Mouse (Mus musculus) gastrocnemius, postnatal 10 days (tissue): Measurements from ENCODE around the gene Dusp9. TPM values are rescaled to one million over a fixed set of nuclear protein-coding genes. Genes with fewer than 3 reads are reported as not detected.

Source experiments
- DNase-seq: peaks from one replicate; pipeline ENCODE4 v3.0.0; 2021; ENCODE audit warnings: mixed read lengths
- total RNA-seq, 2 experiments: library from RNA; stranded (reverse); gene quantifications; 2 replicates each; pipeline ENCODE4 v1.2.3; 2021

The Dusp9 gene
- total RNA-seq, 2 experiments from 2014 or later, result 0.09 to 0.11 TPM

GRCm38 (mm10) chrX:73672031-73672431 lies 32.8 kb downstream of the Dusp9 start:
- peak; percentile 26 for DNase-seq

GRCm38 (mm10) chrX:73672879-73673618 lies 33.8 kb downstream of the Dusp9 start, which contains the start of gene Slc6a8:
Slc6a8 (plus strand) TSS chrX:73673150.
- DNase-seq, result peak; percentile 73

GRCm38 (mm10) chrX:73673619-73673967 lies 34.4 kb downstream of the Dusp9 start:
- no peak for DNase-seq

GRCm38 (mm10) chrX:73673968-73674661 lies 34.9 kb downstream of the Dusp9 start:
- DNase-seq, result peak; percentile 28

GRCm38 (mm10) chrX:73675231-73675630 lies 36.0 kb downstream of the Dusp9 start:
- DNase-seq, result no peak

GRCm38 (mm10) chrX:73676668-73677067 lies 37.4 kb downstream of the Dusp9 start:
- DNase-seq, result no peak

GRCm38 (mm10) chrX:73684156-73684555 lies 44.9 kb downstream of the Dusp9 start:
- no peak for DNase-seq

GRCm38 (mm10) chrX:73684978-73685377 lies 45.8 kb downstream of the Dusp9 start:
- no peak for DNase-seq

GRCm38 (mm10) chrX:73685629-73686028 lies 46.4 kb downstream of the Dusp9 start:
- DNase-seq, result no peak

- DNase-seq, result peak; percentile 41
Observed at GRCm38 (mm10) chrX:73690917-73691629, 51.9 kb downstream of the Dusp9 start.

Other genes with a start within 250 kb of the Dusp9 start
- gene Gm18336, start 240.7 kb upstream of the Dusp9 start, total RNA-seq, result not detected
- under 1 TPM in 1 of 2 experiments, not detected in 1; 0.05 TPM for gene Zfp92, start 228.3 kb upstream of the Dusp9 start, total RNA-seq
- not detected for gene Trex2, start 204.1 kb upstream of the Dusp9 start, total RNA-seq
- gene Haus7, start 180.4 kb upstream of the Dusp9 start, total RNA-seq, result 10 to 100 TPM; 21.2 to 25.1 TPM
- 100 to 1,000 TPM; 303 to 408 TPM for gene Bgn, start 155.8 kb upstream of the Dusp9 start, total RNA-seq
- 1 to 10 TPM; 7.8 to 8.4 TPM for gene Atp2b3, start 136.3 kb upstream of the Dusp9 start, total RNA-seq
- 10 to 100 TPM; 13.1 to 15.1 TPM for gene Pnck, start 20.7 kb downstream of the Dusp9 start, total RNA-seq
- gene Slc6a8, start 33.7 kb downstream of the Dusp9 start, total RNA-seq, result 10 to 100 TPM; 48.5 to 50.7 TPM
- gene Bcap31, start 76.8 kb downstream of the Dusp9 start, total RNA-seq, result 10 to 100 TPM; 75.2 to 80.4 TPM
- 10 to 100 TPM; 21.8 to 24.7 TPM for gene Abcd1, start 77.2 kb downstream of the Dusp9 start, total RNA-seq
- gene Plxnb3, start 117.7 kb downstream of the Dusp9 start, total RNA-seq, result 1 to 10 TPM; 1.7 to 2.2 TPM
- 100 to 1,000 TPM in 1 of 2 experiments, 10 to 100 TPM in 1; 88.6 to 116 TPM for gene Srpk3, start 135.0 kb downstream of the Dusp9 start, total RNA-seq
- gene Idh3g, start 147.5 kb downstream of the Dusp9 start, total RNA-seq, result 100 to 1,000 TPM; 272 to 320 TPM
- gene Ssr4, start 147.6 kb downstream of the Dusp9 start, total RNA-seq, result 100 to 1,000 TPM; 106 to 110 TPM
- gene Pdzd4, start 185.6 kb downstream of the Dusp9 start, total RNA-seq, result 1 to 10 TPM; 2.6 to 3.7 TPM